Mouse (Mus musculus): ENCODE measurements around the gene Gnpat.
A peak's percentile ranks its signal among the peaks of the same experiment; 100 is the strongest.

The Gnpat gene

DNA sequence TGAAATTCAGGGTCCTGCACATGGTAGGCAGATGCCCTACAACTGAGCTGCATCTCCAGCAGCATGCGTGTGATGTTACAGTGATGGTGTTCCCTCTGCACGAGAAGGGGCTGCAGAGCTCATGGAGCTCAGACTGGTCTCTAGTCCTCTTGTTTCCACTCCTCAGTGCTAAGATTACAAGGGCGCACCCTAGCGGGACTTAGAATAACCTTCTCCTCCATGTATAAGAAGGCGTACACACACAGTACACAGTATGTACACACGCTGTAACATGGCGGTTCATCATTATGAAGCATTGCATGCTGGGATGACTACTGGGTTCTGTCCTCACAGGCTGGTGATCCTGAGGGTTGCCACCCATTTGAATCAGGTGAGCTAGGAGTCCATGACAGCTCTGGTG lies 9.2 kb downstream of the Gnpat start:
- peaks cover 66% of the 10 kb centered on the region for H3K4me1 ChIP-seq (replicated peaks; ENCODE audit: low read depth, low read length)
- TF ChIP-seq NANOG (IDR thresholded peaks at IDR 0.05; ENCODE audit: borderline replicate concordance, low read length): no peak
- TF ChIP-seq POU5F1 (IDR thresholded peaks at IDR 0.05; ENCODE audit: borderline replicate concordance, low read length): no peak
- peak; percentile 24; the same call in 1 of the 2 replicates for TF ChIP-seq CTCF (conservative IDR thresholded peaks at IDR 0.05; ENCODE audit: low read length)
- no peak overlapping the region for H3K4me3 ChIP-seq (replicated peaks; ENCODE audit: low read length)
- peaks cover 89% of the 10 kb centered on the region for H3K36me3 ChIP-seq (ENCODE audit: insufficient read depth, low read length)
- no peaks in the 10 kb centered on the region for H3K27me3 ChIP-seq (ENCODE audit: insufficient read depth, low read length)
- no peaks in the 10 kb centered on the region for H3K9me3 ChIP-seq (ENCODE audit: low read length)

DNA sequence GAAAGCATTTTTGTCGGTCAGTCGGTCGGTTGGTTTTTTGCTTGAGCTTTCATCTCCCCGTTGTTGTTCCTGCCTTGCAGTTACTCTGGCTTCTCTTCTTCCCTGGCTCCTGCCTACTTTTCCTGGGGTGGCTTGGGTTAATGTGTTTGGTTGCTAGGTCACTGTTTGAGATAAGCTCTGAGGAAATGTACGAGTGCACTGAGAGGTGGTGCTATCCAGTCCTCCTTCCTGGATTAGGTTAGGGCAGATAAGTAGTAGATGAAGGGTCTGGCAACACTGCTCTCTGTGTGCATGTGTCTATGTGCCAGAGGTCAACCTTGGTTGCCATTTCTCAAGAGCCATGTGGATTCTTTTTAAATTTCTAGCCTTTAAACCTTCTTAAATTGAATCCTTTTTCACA lies 9.9 kb downstream of the Gnpat start:
- Histone ChIP-seq H3K36me3 (ENCODE audit: insufficient read depth, low read length) (peaks cover 89% of the 10 kb centered on the region), H3K27me3 (ENCODE audit: insufficient read depth, low read length) (no peaks in the 10 kb centered on the region), H3K4me3 (replicated peaks; ENCODE audit: low read length) (no peak overlapping the region), H3K9me3 (ENCODE audit: low read length) (no peaks in the 10 kb centered on the region), H3K4me1 (replicated peaks; ENCODE audit: low read depth, low read length) (peaks cover 60% of the 10 kb centered on the region)
- no peak for TF ChIP-seq POU5F1 (IDR thresholded peaks at IDR 0.05; ENCODE audit: borderline replicate concordance, low read length)
- no peak for TF ChIP-seq CTCF (conservative IDR thresholded peaks at IDR 0.05; ENCODE audit: low read length)
- no peak for TF ChIP-seq NANOG (IDR thresholded peaks at IDR 0.05; ENCODE audit: borderline replicate concordance, low read length)

- peaks cover 98% of the 10 kb centered on the region for H3K36me3 ChIP-seq (ENCODE audit: insufficient read depth, low read length)
- H3K4me1 ChIP-seq (replicated peaks; ENCODE audit: low read depth, low read length): peaks cover 14% of the 10 kb centered on the region
- TF ChIP-seq NANOG (IDR thresholded peaks at IDR 0.05; ENCODE audit: borderline replicate concordance, low read length) (no peak), CTCF (conservative IDR thresholded peaks at IDR 0.05; ENCODE audit: low read length) (no peak), POU5F1 (IDR thresholded peaks at IDR 0.05; ENCODE audit: borderline replicate concordance, low read length) (no peak)
- H3K27me3 ChIP-seq (ENCODE audit: insufficient read depth, low read length): no peaks in the 10 kb centered on the region
- H3K4me3 ChIP-seq (replicated peaks; ENCODE audit: low read length): no peak overlapping the region
- H3K9me3 ChIP-seq (ENCODE audit: low read length): no peaks in the 10 kb centered on the region
These were observed 15.3 kb downstream of the Gnpat start for GRCm38 (mm10) chr8:124878141-124878540.

DNA sequence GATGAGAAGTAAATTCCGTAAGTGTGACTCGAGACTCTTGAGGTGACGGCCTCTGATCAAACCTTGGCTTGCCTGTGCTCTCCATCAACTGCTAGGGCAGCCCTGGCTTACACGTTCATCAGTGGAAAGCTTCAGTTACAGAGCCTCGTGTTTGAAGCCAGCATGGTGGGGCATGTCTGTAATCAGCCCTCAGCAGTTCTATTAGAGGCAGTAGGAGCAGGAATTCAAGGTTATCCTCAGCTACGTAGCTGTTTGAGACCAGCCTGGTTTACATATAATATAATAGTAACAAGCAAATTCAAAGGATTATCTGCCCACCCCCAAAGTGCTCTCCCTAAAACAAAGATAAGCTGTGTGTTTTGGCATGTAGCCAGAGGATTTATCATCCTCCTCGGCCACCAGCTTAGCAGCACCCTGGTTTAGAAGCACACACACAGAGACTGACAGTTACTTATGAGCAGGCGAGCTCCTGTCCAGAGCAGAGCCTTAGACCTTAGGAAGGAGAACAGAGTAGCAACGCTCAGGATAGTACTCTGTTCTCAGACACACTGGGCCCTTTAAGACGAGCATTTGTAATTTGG lies 16.2 kb downstream of the Gnpat start:
- Histone ChIP-seq H3K4me3 (replicated peaks; ENCODE audit: low read length) (no peak overlapping the region), H3K4me1 (replicated peaks; ENCODE audit: low read depth, low read length) (peaks cover 7% of the 10 kb centered on the region), H3K9me3 (ENCODE audit: low read length) (no peaks in the 10 kb centered on the region), H3K27me3 (ENCODE audit: insufficient read depth, low read length) (no peaks in the 10 kb centered on the region), H3K36me3 (ENCODE audit: insufficient read depth, low read length) (peaks cover 98% of the 10 kb centered on the region)
- TF ChIP-seq NANOG (IDR thresholded peaks at IDR 0.05; ENCODE audit: borderline replicate concordance, low read length) (no peak), CTCF (conservative IDR thresholded peaks at IDR 0.05; ENCODE audit: low read length) (no peak), POU5F1 (IDR thresholded peaks at IDR 0.05; ENCODE audit: borderline replicate concordance, low read length) (no peak)

DNA sequence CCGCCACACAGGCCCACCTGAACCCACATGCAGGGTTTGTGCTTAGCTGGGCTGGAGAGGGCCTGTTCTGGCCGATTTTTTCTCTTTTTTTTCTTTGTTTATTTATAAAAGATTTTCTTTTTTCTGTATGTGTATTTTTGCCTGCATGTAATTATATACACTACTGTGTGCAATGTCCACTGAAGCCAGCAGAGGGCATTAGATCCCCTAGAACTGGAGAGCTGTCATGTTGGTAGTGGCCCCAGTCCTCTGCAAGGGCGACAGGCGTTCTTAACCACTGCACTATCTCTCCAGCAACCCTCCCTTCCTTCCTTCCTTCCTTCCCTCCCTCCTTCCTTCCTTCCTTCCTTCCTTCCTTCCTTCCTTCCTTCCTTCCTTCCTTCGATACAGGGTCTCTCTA lies 25.6 kb downstream of the Gnpat start:
- Histone ChIP-seq H3K4me1 (replicated peaks; ENCODE audit: low read depth, low read length) (no peaks in the 10 kb centered on the region), H3K36me3 (ENCODE audit: insufficient read depth, low read length) (peaks cover 97% of the 10 kb centered on the region), H3K27me3 (ENCODE audit: insufficient read depth, low read length) (no peaks in the 10 kb centered on the region), H3K4me3 (replicated peaks; ENCODE audit: low read length) (no peak overlapping the region), H3K9me3 (ENCODE audit: low read length) (no peaks in the 10 kb centered on the region)
- peak; percentile 79 for TF ChIP-seq CTCF (conservative IDR thresholded peaks at IDR 0.05; ENCODE audit: low read length)
- TF ChIP-seq NANOG (IDR thresholded peaks at IDR 0.05; ENCODE audit: borderline replicate concordance, low read length): no peak
- TF ChIP-seq POU5F1 (IDR thresholded peaks at IDR 0.05; ENCODE audit: borderline replicate concordance, low read length): no peak

- Histone ChIP-seq H3K27me3 (ENCODE audit: insufficient read depth, low read length) (no peaks in the 10 kb centered on the region), H3K4me1 (replicated peaks; ENCODE audit: low read depth, low read length) (peaks cover 29% of the 10 kb centered on the region), H3K4me3 (replicated peaks; ENCODE audit: low read length) (no peak overlapping the region), H3K9me3 (ENCODE audit: low read length) (no peaks in the 10 kb centered on the region), H3K36me3 (ENCODE audit: insufficient read depth, low read length) (peaks cover 86% of the 10 kb centered on the region)
- TF ChIP-seq NANOG (IDR thresholded peaks at IDR 0.05; ENCODE audit: borderline replicate concordance, low read length): no peak
- no peak for TF ChIP-seq CTCF (conservative IDR thresholded peaks at IDR 0.05; ENCODE audit: low read length)
- TF ChIP-seq POU5F1 (IDR thresholded peaks at IDR 0.05; ENCODE audit: borderline replicate concordance, low read length): no peak
These were observed 29.8 kb downstream of the Gnpat start for GRCm38 (mm10) chr8:124892596-124892995.

DNA sequence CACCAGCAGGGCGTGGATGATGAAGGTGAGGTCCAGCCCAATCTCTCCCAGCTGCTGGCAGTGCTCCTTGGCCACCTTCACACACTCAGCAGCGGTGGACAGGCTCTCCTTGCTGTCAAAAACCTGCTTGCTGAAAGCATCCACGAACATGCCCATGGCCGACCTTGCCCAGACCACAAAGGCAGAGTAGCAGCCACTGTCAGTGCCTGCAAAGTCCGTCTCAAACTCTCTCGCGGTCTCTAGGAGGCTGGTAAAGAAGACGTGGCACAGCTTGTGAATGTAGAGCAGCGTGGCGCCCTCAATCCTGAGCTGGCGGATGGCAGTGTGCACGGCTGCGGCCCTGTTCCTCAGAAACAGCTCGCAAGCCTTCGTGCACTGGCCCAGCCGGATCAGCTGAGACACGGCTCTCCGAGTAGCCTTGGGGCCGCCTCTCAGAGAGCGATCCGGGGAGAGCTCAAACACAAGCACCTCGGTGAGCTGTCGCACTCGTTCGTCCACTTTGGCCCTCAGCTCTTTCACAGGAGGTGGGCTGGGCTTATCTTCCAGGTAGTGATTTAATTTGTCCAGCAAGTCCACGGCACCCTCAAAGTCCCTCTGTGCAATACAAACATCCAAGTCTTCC lies 33.3 kb downstream of the Gnpat start:
- no peaks in the 10 kb centered on the region for H3K27me3 ChIP-seq (ENCODE audit: insufficient read depth, low read length)
- TF ChIP-seq CTCF (conservative IDR thresholded peaks at IDR 0.05; ENCODE audit: low read length): no peak
- no peak for TF ChIP-seq POU5F1 (IDR thresholded peaks at IDR 0.05; ENCODE audit: borderline replicate concordance, low read length)
- TF ChIP-seq NANOG (IDR thresholded peaks at IDR 0.05; ENCODE audit: borderline replicate concordance, low read length): no peak
- peak overlapping the region; percentile 94 for H3K4me3 ChIP-seq (replicated peaks; ENCODE audit: low read length)
- peaks cover 40% of the 10 kb centered on the region for H3K4me1 ChIP-seq (replicated peaks; ENCODE audit: low read depth, low read length)
- no peaks in the 10 kb centered on the region for H3K9me3 ChIP-seq (ENCODE audit: low read length)
- peaks cover 79% of the 10 kb centered on the region for H3K36me3 ChIP-seq (ENCODE audit: insufficient read depth, low read length)

- H3K27me3 ChIP-seq (ENCODE audit: insufficient read depth, low read length): no peaks in the 10 kb centered on the region
- peaks cover 78% of the 10 kb centered on the region for H3K36me3 ChIP-seq (ENCODE audit: insufficient read depth, low read length)
- no peak for TF ChIP-seq POU5F1 (IDR thresholded peaks at IDR 0.05; ENCODE audit: borderline replicate concordance, low read length)
- TF ChIP-seq NANOG (IDR thresholded peaks at IDR 0.05; ENCODE audit: borderline replicate concordance, low read length): no peak
- no peak for TF ChIP-seq CTCF (conservative IDR thresholded peaks at IDR 0.05; ENCODE audit: low read length)
- H3K4me3 ChIP-seq (replicated peaks; ENCODE audit: low read length): peak overlapping the region; percentile 94
- H3K9me3 ChIP-seq (ENCODE audit: low read length): no peaks in the 10 kb centered on the region
- peaks cover 40% of the 10 kb centered on the region for H3K4me1 ChIP-seq (replicated peaks; ENCODE audit: low read depth, low read length)
These were observed 34.0 kb downstream of the Gnpat start for GRCm38 (mm10) chr8:124896632-124897385.
